Mouse (Mus musculus) intestine, embryonic 16.5 days (tissue): ENCODE measurements at regions not wholly inside any gene's neighbourhood (a gene's known extent, or its start where the extent isn't known, plus 50 kb on each side); places are given as distances from the start of the nearest gene placed in this dataset.
A peak's percentile ranks its signal among the peaks of the same experiment; 100 is the strongest.

Source experiments
- ATAC-seq: fragments of 200-750 bp; cut with Nextera tagmentation; 2 replicates; pipeline ENCODE4 v1.8.0; 2017; ENCODE audit warnings: moderate TSS enrichment, moderate library complexity
- H3K27ac ChIP-seq: fragments of 300-500 bp; sonication (generic); 2 replicates; pipeline ENCODE4 v1.5.1; 2014; ENCODE audit warnings: mild to moderate bottlenecking, low read length
- H3K27me3 ChIP-seq: fragments of 300-500 bp; sonication (generic); replicated peaks from 2 replicates; pipeline ENCODE4 v1.6.1; 2014; ENCODE audit warnings: low read length, control low read depth, mixed read lengths; ENCODE audit not compliant: control insufficient read depth, insufficient read depth
- H3K36me3 ChIP-seq: fragments of 300-500 bp; sonication (generic); 2 replicates; pipeline ENCODE4 v1.6.1; 2014; ENCODE audit warnings: low read length, control low read depth; ENCODE audit not compliant: control insufficient read depth, insufficient read depth
- H3K4me1 ChIP-seq: fragments of 300-500 bp; sonication (generic); 2 replicates; pipeline ENCODE4 v1.6.1; 2014; ENCODE audit warnings: low read length, control low read depth, mixed read lengths; ENCODE audit not compliant: control insufficient read depth, insufficient read depth
- H3K4me2 ChIP-seq: fragments of 300-500 bp; sonication (generic); 2 replicates; pipeline ENCODE4 v1.6.1; 2014; ENCODE audit warnings: low read depth, low read length, control low read depth
- H3K4me3 ChIP-seq: fragments of 300-500 bp; sonication (generic); 2 replicates; pipeline ENCODE4 v1.5.1; 2014; ENCODE audit warnings: mild to moderate bottlenecking, low read length
- H3K9ac ChIP-seq: fragments of 300-500 bp; sonication (generic); 2 replicates; pipeline ENCODE4 v1.6.1; 2014; ENCODE audit warnings: low read depth, low read length
- H3K9me3 ChIP-seq: fragments of 300-500 bp; sonication (generic); 2 replicates; pipeline ENCODE4 v1.6.1; 2016; ENCODE audit warnings: low read length, control low read depth; ENCODE audit not compliant: control insufficient read depth
- WGBS: fragments of 180-500 bp; shearing (Covaris S2); extraction: QIAGEN DNeasy Blood & Tissue Kit; methylation state at CpG from one replicate; pipeline ENCODE4 v1.1.7; 2014; 5-methylcytosine and 5-hydroxymethylcytosine counted together

GRCm38 (mm10) chr19:18200105-18200782 is 362.8 kb upstream of the Pcsk5 start:
- H3K27ac ChIP-seq = no peak overlapping the region

GRCm38 (mm10) chr19:18189102-18189742 is 351.8 kb upstream of the Pcsk5 start:
- Histone ChIP-seq H3K9me3 (no peaks in the 10 kb centered on the region), H3K27ac (no peak overlapping the region), H3K4me3 (no peak overlapping the region), H3K4me2 (no peak overlapping the region), H3K36me3 (no peaks in the 10 kb centered on the region), H3K27me3 (no peaks in the 10 kb centered on the region), H3K9ac (no peak overlapping the region), H3K4me1 (0 out of 2 replicates have a peak, but pooled peaks cover 3% of the 10 kb centered on the region)
- 44% methylated on average over 4 of the region's 4 CpGs for WGBS
- no peak for ATAC-seq

More at GRCm38 (mm10) chr19:18200105-18200782, 362.8 kb upstream of the Pcsk5 start:
- Histone ChIP-seq H3K36me3 (no peaks in the 10 kb centered on the region), H3K4me1 (no peaks in the 10 kb centered on the region), H3K4me2 (no peak overlapping the region), H3K9ac (no peak overlapping the region), H3K9me3 (no peaks in the 10 kb centered on the region), H3K27me3 (no peaks in the 10 kb centered on the region), H3K4me3 (no peak overlapping the region)
- peak; percentile 66; the same call in 1 of the 2 replicates for ATAC-seq
- WGBS = 50% methylated on average over 4 of the region's 4 CpGs

DNA sequence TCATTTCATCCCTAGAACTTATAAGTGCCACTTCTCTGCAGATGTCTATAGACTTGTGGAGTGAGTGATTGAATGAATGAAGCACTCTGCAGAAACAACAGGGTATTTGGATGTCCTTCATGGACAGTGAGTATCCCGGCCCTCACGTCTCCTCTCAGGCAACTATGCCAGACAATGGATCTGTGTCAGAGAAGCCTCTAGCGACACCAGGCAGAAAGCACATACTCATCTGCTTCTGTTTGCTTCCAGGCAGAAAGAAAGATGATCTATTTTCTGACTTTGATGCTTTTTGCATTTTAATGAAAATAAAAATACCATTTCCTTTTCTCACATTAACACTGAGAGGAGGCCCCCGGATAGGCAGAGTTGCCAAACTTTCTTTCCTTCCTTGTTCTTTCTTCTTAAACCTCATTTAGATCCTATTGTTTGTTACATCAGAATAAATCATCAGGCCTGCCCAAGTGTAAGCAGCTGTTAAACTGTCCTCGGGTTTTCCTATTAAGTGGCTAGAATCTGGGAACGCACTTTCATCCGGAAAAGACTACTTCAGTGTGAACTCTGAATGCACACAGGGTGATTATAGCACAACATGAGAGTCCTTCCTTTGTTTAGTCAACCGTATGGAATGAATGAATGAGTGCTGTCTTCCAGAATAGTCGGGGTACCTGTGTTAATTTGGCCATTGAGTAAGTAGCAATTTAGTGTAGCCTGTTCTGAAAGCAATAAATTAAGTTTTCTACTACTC is 350.9 kb upstream of the Pcsk5 start:
- no peak overlapping the region for H3K4me2 ChIP-seq
- H3K36me3 ChIP-seq = no peaks in the 10 kb centered on the region
- WGBS = 46% methylated on average over 9 of the region's 9 CpGs
- 0 out of 2 replicates have a peak, but pooled peaks cover 3% of the 10 kb centered on the region for H3K4me1 ChIP-seq
- no peaks in the 10 kb centered on the region for H3K9me3 ChIP-seq
- no peak overlapping the region for H3K4me3 ChIP-seq
- no peak overlapping the region for H3K27ac ChIP-seq
- no peaks in the 10 kb centered on the region for H3K27me3 ChIP-seq
- ATAC-seq = peak; percentile 44; the same call in 1 of the 2 replicates
- H3K9ac ChIP-seq = no peak overlapping the region

- WGBS = 52% methylated on average over 1 of the region's 1 CpGs
- Histone ChIP-seq H3K9me3 (no peaks in the 10 kb centered on the region), H3K4me3 (no peak overlapping the region), H3K4me1 (0 out of 2 replicates have a peak, but pooled peaks cover 3% of the 10 kb centered on the region), H3K4me2 (no peak overlapping the region), H3K27me3 (no peaks in the 10 kb centered on the region), H3K9ac (no peak overlapping the region), H3K36me3 (no peaks in the 10 kb centered on the region), H3K27ac (no peak overlapping the region)
- ATAC-seq = no peak
These were observed 348.5 kb upstream of the Pcsk5 start for GRCm38 (mm10) chr19:18185767-18186554.

- Histone ChIP-seq H3K27me3 (no peaks in the 10 kb centered on the region), H3K4me3 (no peak overlapping the region), H3K9ac (no peak overlapping the region), H3K27ac (no peak overlapping the region), H3K4me2 (no peak overlapping the region), H3K9me3 (no peaks in the 10 kb centered on the region), H3K36me3 (no peaks in the 10 kb centered on the region), H3K4me1 (0 out of 2 replicates have a peak, but pooled peaks cover 3% of the 10 kb centered on the region)
- no peak for ATAC-seq
- 79% methylated on average over 2 of the region's 2 CpGs for WGBS
These were observed 347.8 kb upstream of the Pcsk5 start for GRCm38 (mm10) chr19:18185211-18185610.

DNA sequence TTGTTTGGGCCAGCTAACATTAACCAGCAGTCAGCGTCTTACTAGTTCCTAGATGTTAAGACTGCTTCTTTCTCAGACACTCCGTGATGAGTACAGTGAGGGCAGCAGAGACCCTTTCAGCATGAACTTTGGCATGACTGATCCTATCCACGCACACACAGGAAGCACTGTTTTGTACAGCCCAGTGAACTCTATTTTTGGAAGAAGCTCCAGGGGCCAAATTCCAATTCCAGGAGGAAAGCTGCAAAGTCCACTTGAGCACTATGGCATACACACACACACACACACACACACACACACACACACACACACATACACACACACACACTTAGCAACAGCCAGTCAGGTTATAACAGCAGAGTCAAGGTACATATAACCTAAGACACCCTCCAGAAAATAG is 338.8 kb upstream of the Pcsk5 start:
- no peak overlapping the region for H3K9ac ChIP-seq
- H3K4me3 ChIP-seq = no peak overlapping the region
- H3K27me3 ChIP-seq = no peaks in the 10 kb centered on the region
- H3K4me2 ChIP-seq = no peak overlapping the region
- no peaks in the 10 kb centered on the region for H3K4me1 ChIP-seq
- no peaks in the 10 kb centered on the region for H3K9me3 ChIP-seq
- H3K36me3 ChIP-seq = no peaks in the 10 kb centered on the region
- 64% methylated on average over 3 of the region's 3 CpGs for WGBS
- ATAC-seq = no peak
- H3K27ac ChIP-seq = no peak overlapping the region

- no peak for ATAC-seq
- no peak overlapping the region for H3K4me3 ChIP-seq
- H3K4me2 ChIP-seq = no peak overlapping the region
- H3K9me3 ChIP-seq = no peaks in the 10 kb centered on the region
- H3K27ac ChIP-seq = no peak overlapping the region
- H3K36me3 ChIP-seq = no peaks in the 10 kb centered on the region
- no peaks in the 10 kb centered on the region for H3K27me3 ChIP-seq
- 60% methylated on average over 3 of the region's 3 CpGs for WGBS
- H3K4me1 ChIP-seq = no peaks in the 10 kb centered on the region
- H3K9ac ChIP-seq = no peak overlapping the region
These were observed 309.1 kb upstream of the Pcsk5 start for GRCm38 (mm10) chr19:18146494-18146893.

DNA sequence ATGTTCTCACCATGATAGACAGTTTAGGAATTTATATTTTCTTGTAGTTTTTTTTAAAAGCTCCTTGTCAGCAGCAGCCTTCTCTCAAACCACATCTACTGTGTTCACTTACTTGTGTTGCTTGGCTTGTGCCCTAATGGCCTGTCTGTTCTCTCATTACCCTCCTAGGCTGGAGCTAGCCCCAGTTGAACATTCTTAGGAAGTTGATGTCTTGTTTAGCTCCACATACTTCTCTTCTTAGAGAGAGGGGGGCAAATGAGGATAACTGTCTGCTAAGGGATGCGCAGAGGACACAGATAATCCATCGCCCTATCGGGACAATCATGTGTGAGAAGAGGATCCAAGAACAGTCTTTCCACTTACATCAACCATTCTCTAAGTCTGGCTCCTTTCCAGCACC is 293.5 kb upstream of the Pcsk5 start:
- no peaks in the 10 kb centered on the region for H3K9me3 ChIP-seq
- no peak overlapping the region for H3K27ac ChIP-seq
- 84% methylated on average over 3 of the region's 3 CpGs for WGBS
- H3K4me1 ChIP-seq = no peaks in the 10 kb centered on the region
- no peaks in the 10 kb centered on the region for H3K36me3 ChIP-seq
- no peak for ATAC-seq
- H3K4me2 ChIP-seq = no peak overlapping the region
- no peaks in the 10 kb centered on the region for H3K27me3 ChIP-seq
- no peak overlapping the region for H3K4me3 ChIP-seq
- no peak overlapping the region for H3K9ac ChIP-seq

DNA sequence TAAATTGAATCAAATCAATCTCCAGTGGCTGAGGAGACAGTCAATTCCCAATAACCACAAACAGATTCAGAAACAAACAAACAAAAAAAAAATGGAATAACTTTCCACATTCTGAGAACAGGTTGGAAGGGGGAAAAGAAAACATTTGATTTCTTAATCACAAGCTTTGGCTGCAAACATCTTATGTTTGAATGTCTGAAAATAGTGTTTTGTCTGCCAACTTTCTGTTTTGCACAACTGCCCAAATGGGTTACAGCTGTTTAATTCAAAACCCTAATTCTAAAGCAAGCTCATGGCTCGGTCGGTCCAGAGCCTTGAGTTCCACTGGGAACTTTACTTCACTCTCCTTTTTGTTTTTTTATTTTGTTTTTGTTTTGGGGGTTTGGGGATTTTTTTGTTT is 291.4 kb upstream of the Pcsk5 start:
- no peak for ATAC-seq
- H3K27ac ChIP-seq = no peak overlapping the region
- H3K4me1 ChIP-seq = no peaks in the 10 kb centered on the region
- no peak overlapping the region for H3K4me2 ChIP-seq
- H3K36me3 ChIP-seq = no peaks in the 10 kb centered on the region
- WGBS = 86% methylated on average over 2 of the region's 2 CpGs
- H3K9me3 ChIP-seq = no peaks in the 10 kb centered on the region
- no peak overlapping the region for H3K4me3 ChIP-seq
- H3K9ac ChIP-seq = no peak overlapping the region
- no peaks in the 10 kb centered on the region for H3K27me3 ChIP-seq
